Mouse (Mus musculus) C2C12 (cell line): ENCODE results near the gene Unc79.

Experiments
- CTCF ChIP-seq: IDR thresholded peaks from one replicate; pipeline ENCODE4 v1.5.1; 2011; ENCODE audit not compliant: control insufficient read depth, insufficient read depth, insufficient read length
- FOSL1 ChIP-seq: IDR thresholded peaks from one replicate; pipeline ENCODE4 v1.8.0; 2011; ENCODE audit warnings: mild to moderate bottlenecking, low read length; ENCODE audit not compliant: poor library complexity, insufficient read depth, severe bottlenecking
- MAX ChIP-seq: IDR thresholded peaks from one replicate; pipeline ENCODE4 v1.6.1; 2011; ENCODE audit warnings: mild to moderate bottlenecking, control low read depth
- MYOG ChIP-seq: IDR thresholded peaks from one replicate; pipeline ENCODE4 v1.6.1; 2011; ENCODE audit not compliant: control insufficient read depth, insufficient read length; ENCODE audit errors: extremely low read depth
- USF1 ChIP-seq: IDR thresholded peaks from one replicate; pipeline ENCODE4 v1.6.1; 2011; ENCODE audit warnings: low read depth, mild to moderate bottlenecking, control low read depth, moderate library complexity

- TF ChIP-seq CTCF (no peak), FOSL1 (no peak), MYOG (no peak), MAX (no peak), USF1 (no peak)
Observed at GRCm38 (mm10) chr12:103080055-103080454, 131.4 kb downstream of the Unc79 start.
